Mouse (Mus musculus) R1 (cell line): ENCODE data around the gene Ccnd3.

Experiments used
- DNase-seq: peaks from one replicate; pipeline ENCODE4 v3.0.0-alpha.2; 2018; ENCODE audit warnings: low read depth, low spot score

Ccnd3 gene

GRCm38 (mm10) chr17:47545154-47545553 lies 40.3 kb downstream of the Ccnd3 start:
- DNase-seq = no peak

GRCm38 (mm10) chr17:47545861-47546331 lies 41.0 kb downstream of the Ccnd3 start:
- DNase-seq = no peak

- DNase-seq = peak; percentile 55
These were observed 46.2 kb downstream of the Ccnd3 start for GRCm38 (mm10) chr17:47551049-47551448.

- no peak for DNase-seq
These were observed 48.1 kb downstream of the Ccnd3 start for GRCm38 (mm10) chr17:47552994-47553393.

GRCm38 (mm10) chr17:47554621-47555020 lies 49.8 kb downstream of the Ccnd3 start:
- no peak for DNase-seq

- DNase-seq = no peak
These were observed 52.3 kb downstream of the Ccnd3 start for GRCm38 (mm10) chr17:47557179-47557578.

- DNase-seq = no peak
These were observed 54.9 kb downstream of the Ccnd3 start for GRCm38 (mm10) chr17:47559726-47560125.

GRCm38 (mm10) chr17:47562875-47563274 lies 58.0 kb downstream of the Ccnd3 start:
- DNase-seq = no peak

GRCm38 (mm10) chr17:47564612-47565011 lies 59.8 kb downstream of the Ccnd3 start:
- DNase-seq = no peak

GRCm38 (mm10) chr17:47566133-47566532 lies 61.3 kb downstream of the Ccnd3 start:
- DNase-seq = peak; percentile 87

GRCm38 (mm10) chr17:47567271-47567670 lies 62.4 kb downstream of the Ccnd3 start:
- no peak for DNase-seq

GRCm38 (mm10) chr17:47568389-47568788 lies 63.5 kb downstream of the Ccnd3 start:
- no peak for DNase-seq

- DNase-seq = peak; percentile 97
These were observed 64.2 kb downstream of the Ccnd3 start for GRCm38 (mm10) chr17:47568951-47569527.

- DNase-seq = peak; percentile 100
These were observed 66.8 kb downstream of the Ccnd3 start for GRCm38 (mm10) chr17:47571621-47572020.

- no peak for DNase-seq
These were observed 67.6 kb downstream of the Ccnd3 start for GRCm38 (mm10) chr17:47572436-47572835.

- peak; percentile 58 for DNase-seq
These were observed 69.2 kb downstream of the Ccnd3 start for GRCm38 (mm10) chr17:47574028-47574427.

GRCm38 (mm10) chr17:47574830-47575229 lies 70.0 kb downstream of the Ccnd3 start:
- DNase-seq = no peak

GRCm38 (mm10) chr17:47578655-47579054 lies 73.8 kb downstream of the Ccnd3 start:
- no peak for DNase-seq

- DNase-seq = peak; percentile 55
These were observed 76.1 kb downstream of the Ccnd3 start for GRCm38 (mm10) chr17:47580962-47581361.

GRCm38 (mm10) chr17:47588517-47588916 lies 83.7 kb downstream of the Ccnd3 start:
- DNase-seq = no peak

- DNase-seq = no peak
These were observed 86.2 kb downstream of the Ccnd3 start for GRCm38 (mm10) chr17:47591073-47591472.

- DNase-seq = peak; percentile 96
These were observed 88.5 kb downstream of the Ccnd3 start for GRCm38 (mm10) chr17:47593215-47593853.

GRCm38 (mm10) chr17:47593854-47594182 lies 89.0 kb downstream of the Ccnd3 start:
- DNase-seq = no peak
